Mouse (Mus musculus): ENCODE measurements around the gene Lpcat1.

The Lpcat1 gene

DNA sequence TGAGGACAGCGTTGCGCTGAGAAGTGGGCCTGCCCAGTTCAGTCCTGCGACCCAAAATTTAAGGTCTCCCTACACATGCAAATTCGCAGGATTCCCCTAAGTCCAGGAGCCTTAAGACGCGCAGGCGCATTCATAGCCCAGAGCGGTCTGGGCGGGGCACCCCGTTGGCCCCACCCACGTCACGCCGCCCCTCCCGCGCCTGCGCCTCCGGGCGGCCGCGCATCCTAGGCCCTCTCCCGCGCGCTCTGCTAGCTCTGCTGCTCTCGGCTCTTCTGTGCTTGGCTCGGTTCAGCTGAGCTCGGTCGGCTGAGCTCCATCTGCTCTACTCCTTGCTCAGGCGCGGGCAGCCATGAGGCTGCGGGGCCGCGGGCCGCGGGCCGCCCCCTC is at the start of gene Lpcat1:
Gene Lpcat1, plus strand, starts transcription at position 164 of the 387 bp plus-strand sequence.
- DNase-seq (ENCODE audit: low spot score in 2 of 2): peak; percentile 66 to 86

DNA sequence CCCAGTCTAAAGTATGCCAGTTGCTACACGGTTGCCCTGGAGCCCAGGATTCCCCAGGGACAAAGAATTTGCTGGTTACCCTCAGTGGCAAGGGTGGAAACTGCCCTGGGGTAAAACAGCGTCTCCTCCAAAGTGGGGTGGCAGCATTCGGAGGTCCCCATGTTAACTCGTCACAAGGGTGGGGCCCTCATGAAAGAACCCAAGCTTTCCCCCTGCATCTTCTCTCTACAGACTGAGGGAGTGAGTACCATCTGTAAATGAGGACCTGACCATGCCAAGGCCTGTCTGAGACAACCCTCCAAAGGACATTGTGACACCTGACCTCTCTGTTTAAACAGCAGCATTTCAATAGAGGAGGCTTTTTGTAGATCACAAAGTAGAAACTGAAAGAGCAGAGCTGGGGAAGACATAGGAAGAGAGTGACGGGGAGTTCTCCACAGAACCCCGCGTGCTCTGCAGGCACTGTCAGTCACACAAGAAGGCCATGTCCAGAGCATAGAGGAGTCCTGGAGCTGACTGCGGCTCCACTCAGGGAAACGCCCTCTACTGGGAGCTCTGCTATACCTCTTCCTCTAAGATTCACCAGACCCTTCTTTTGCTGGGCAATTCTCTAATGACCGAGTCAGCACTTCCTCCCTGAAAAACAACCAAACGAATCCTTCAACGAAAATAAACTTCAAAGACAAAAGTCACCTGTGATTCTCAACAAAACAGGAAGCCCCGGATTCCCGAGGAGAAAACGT is 49.3 kb upstream of the Lpcat1 start:
- DNase-seq (ENCODE audit: low spot score in 2 of 2): no peak

GRCm38 (mm10) chr13:73418297-73418696 is 48.7 kb upstream of the Lpcat1 start:
- no peak for DNase-seq (ENCODE audit: low spot score in 2 of 2)

DNA sequence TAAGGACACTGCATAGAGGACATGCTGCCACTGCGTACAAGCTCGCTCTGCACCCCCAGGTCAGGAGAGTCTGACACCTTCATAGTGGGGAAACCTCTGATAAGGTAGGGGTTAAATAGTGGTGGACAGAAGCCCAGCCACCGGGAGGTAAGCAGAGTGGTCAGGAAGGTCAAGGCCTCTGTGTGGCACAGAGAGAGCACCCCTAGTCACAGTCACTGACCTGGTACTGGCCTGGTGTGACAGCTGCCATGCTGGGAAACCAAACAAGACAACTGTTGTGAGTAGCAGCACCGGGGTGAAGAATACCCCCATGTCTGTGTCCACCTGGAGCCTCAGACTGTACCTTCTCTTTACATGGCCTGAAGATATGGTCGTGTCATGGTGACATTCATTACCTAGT is 47.8 kb upstream of the Lpcat1 start:
- DNase-seq (ENCODE audit: low spot score in 2 of 2): no peak

GRCm38 (mm10) chr13:73423043-73423442 is 44.0 kb upstream of the Lpcat1 start:
- DNase-seq (ENCODE audit: low spot score in 2 of 2): no peak

DNA sequence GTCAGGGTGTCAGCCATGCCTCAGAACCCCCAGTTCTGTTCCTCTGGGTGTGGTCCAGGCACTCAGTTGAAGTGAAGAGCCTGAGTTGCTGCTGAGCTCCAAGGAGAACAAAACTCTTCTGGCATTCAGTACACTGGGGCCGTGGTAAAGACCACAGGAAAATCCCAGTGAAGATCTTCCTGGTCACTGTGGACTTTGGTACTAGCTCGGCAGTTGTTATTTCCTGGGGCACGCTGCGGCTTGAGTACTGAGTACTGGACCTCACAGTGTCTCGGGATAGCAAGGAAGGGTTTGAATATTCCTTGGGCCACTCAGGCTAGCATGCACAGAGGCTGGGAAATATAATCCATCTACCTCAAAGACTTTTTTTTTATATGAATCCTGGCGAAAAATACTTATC is 42.0 kb upstream of the Lpcat1 start:
- DNase-seq (ENCODE audit: low spot score in 2 of 2): no peak

GRCm38 (mm10) chr13:73425839-73426490 is 41.0 kb upstream of the Lpcat1 start:
- peak in 1 of 2 experiments; percentile 78 for DNase-seq (ENCODE audit: low spot score in 2 of 2)

- DNase-seq (ENCODE audit: low spot score in 2 of 2): peak in 1 of 2 experiments; percentile 58
Observed at GRCm38 (mm10) chr13:73426587-73426986, 40.4 kb upstream of the Lpcat1 start.

GRCm38 (mm10) chr13:73429605-73430321 is 37.2 kb upstream of the Lpcat1 start:
- no peak for DNase-seq (ENCODE audit: low spot score in 2 of 2)

GRCm38 (mm10) chr13:73432466-73433149 is 34.4 kb upstream of the Lpcat1 start:
- no peak for DNase-seq (ENCODE audit: low spot score in 2 of 2)

- DNase-seq (ENCODE audit: low spot score in 2 of 2): no peak
Observed at GRCm38 (mm10) chr13:73433681-73434535, 33.1 kb upstream of the Lpcat1 start.

DNA sequence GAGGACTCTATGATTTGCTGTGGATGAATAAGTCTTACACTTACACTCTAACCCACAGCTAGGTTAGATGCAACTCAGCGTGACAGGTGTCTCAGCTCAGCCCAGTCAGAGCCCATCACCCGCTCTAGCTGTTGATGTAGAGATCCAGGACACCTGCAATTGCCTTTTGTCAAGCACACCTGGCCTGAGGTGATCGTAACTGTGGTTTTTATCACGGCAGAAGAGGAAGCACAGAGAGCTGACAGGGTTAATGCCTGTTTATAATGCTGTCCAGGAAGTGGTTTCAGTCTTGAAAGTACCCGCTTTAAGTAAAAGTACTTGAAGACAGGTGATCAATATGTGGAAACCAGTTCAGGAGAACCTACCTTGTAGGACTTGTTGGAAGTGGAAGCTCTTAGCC is 32.3 kb upstream of the Lpcat1 start:
- DNase-seq (ENCODE audit: low spot score in 2 of 2): no peak

DNA sequence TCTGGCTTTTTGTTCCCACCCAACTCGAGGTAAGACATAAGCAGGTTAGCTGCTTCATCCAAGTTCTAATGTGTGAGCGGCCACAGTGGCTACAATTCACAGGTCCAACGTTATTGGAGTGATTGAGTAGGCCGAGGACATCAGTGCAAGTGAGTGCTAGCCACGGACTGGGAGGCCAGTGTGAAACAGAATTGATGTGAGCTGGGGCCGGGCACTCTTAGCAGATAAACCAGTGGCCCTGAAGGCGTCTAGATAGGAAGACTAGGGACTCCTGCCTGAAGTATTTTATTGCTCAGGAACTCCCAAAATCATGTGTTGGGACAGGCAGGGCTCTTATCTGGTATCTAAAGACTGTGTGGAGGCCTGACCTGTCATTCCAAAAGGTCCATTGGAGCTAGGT is 31.3 kb upstream of the Lpcat1 start:
- DNase-seq (ENCODE audit: low spot score in 2 of 2): no peak

DNA sequence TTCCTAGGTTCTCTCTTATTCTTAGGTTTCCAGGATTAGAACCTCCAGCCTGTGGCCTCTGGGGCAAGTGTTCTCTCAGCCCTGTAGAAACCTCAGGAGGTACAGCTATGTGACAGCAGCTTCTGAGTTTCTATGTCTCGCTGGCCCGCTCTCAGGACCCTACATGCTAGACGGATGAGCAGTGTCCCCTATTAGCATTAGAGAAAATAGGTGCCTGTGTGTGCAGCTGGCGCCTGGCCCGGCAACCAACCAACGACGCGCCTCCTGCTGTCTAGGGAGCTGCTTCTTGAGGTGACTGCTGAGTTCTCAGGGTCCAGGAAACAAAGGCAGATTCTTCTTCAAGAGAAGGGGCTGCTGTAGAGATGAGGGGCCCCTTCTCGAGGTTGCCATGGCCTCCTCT is 27.9 kb upstream of the Lpcat1 start:
- DNase-seq (ENCODE audit: low spot score in 2 of 2): no peak

DNA sequence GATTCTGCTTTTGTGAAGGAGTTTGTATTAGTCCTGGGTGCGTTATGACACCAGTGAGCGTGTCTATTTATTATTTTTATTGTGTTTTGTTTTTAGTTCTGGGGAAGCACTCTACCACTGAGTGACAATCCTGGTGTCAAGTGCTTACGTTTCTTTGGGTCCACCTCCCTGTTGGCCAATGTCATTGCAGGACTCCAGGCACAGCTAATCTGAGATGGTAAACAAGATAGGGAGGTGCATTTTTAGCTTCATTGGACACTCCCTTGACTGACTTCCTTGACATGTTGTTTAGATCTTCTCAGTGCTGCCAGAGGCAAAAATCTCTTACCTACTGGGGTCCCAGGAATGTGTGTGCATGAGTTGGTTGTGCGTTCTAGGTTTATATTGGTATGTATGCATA is 26.0 kb upstream of the Lpcat1 start:
- no peak for DNase-seq (ENCODE audit: low spot score in 2 of 2)

DNA sequence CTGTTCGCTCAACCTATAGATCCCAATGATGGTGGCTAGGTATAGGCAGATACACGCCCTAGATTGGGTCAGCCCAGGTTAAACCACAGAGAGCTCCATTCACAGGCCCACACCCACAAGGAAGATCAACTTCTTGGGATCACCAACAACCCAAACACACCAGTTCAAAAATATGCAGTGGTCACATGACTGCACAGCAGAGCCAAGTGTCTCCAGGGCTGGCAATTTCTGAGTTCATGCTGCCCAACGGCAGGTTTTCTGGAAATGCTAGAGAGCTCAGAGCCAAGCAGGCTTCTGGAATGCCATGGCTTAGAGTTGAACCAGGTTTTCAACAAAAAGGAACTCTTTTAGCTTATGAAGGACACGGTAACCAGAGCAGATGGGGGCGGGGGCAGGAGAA is 25.3 kb upstream of the Lpcat1 start:
- no peak for DNase-seq (ENCODE audit: low spot score in 2 of 2)

GRCm38 (mm10) chr13:73442431-73442830 is 24.6 kb upstream of the Lpcat1 start:
- DNase-seq (ENCODE audit: low spot score in 2 of 2): no peak

DNA sequence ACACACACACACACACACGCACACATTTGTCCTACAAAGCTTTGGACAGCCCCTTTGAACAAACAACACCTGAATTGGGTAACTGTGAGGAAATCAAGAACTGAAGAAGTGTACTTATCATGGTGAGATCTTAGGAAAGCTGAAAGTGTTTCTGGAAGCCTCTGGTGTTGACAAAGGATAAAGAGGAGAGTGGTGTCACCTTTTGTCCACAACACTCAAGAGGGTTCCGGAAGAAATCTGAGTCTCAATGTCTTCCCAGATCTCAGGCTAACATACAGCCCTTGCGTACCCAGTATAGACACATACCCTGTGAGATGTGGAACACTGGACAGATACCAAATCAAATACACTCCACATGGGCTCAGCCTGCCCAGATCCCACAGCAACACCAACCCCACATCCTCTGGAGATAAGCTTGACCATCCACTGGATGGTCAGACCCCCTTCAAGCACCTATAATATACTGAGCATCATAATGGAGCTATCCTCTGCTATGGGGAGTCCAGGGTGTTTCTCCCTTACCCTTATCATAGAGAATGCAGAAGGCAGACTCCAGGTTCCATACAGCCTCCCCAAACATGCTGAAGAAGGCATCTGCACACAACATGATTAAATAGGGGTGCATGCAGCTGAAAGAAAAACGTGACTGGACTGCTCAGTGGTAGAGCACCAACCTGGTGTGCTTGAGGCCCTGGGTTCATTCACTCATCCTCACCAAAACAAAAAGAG is 23.7 kb upstream of the Lpcat1 start:
- DNase-seq (ENCODE audit: low spot score in 2 of 2): no peak

GRCm38 (mm10) chr13:73445087-73445486 is 21.9 kb upstream of the Lpcat1 start:
- no peak for DNase-seq (ENCODE audit: low spot score in 2 of 2)

- DNase-seq (ENCODE audit: low spot score in 2 of 2): no peak
Observed at GRCm38 (mm10) chr13:73446076-73446475, 20.9 kb upstream of the Lpcat1 start.

DNA sequence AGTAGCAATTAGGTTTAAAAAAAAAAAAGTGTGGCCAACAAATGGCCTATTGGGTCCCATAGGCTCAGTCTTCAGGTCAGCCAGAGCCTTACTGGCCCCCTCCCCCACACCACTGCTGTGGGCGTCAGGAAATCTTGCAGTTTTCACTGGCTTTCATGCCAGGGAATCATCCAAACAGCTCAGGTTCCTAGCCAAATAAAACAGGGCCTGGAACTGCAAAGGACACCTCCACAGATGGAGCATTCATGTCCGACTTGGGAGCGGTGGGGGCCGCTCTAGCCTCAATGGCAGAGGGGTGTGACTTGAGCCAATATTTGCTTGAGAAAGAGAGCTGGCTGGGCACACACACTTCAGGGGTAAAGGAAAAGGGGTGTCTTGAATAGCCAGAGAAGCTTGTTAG is 20.5 kb upstream of the Lpcat1 start:
- no peak for DNase-seq (ENCODE audit: low spot score in 2 of 2)

Measured in left cerebral cortex, adult 9 months (tissue).